Mouse (Mus musculus) cortical plate, adult 2 months (tissue): ENCODE results near the gene Nanos1.

ENCODE experiments used
- CTCF ChIP-seq: fragments of 200-500 bp; IDR thresholded peaks from 2 replicates; pipeline ENCODE4 v1.5.1; 2011; ENCODE audit warnings: mild to moderate bottlenecking, control low read depth, low read length; ENCODE audit not compliant: insufficient read depth; ENCODE audit errors: extremely low read depth
- POLR2A ChIP-seq: fragments of 200-500 bp; IDR thresholded peaks from 2 replicates; pipeline ENCODE4 v1.6.1; 2011; ENCODE audit warnings: mild to moderate bottlenecking, low read length, control low read depth; ENCODE audit not compliant: insufficient read depth; ENCODE audit errors: extremely low read depth

DNA sequence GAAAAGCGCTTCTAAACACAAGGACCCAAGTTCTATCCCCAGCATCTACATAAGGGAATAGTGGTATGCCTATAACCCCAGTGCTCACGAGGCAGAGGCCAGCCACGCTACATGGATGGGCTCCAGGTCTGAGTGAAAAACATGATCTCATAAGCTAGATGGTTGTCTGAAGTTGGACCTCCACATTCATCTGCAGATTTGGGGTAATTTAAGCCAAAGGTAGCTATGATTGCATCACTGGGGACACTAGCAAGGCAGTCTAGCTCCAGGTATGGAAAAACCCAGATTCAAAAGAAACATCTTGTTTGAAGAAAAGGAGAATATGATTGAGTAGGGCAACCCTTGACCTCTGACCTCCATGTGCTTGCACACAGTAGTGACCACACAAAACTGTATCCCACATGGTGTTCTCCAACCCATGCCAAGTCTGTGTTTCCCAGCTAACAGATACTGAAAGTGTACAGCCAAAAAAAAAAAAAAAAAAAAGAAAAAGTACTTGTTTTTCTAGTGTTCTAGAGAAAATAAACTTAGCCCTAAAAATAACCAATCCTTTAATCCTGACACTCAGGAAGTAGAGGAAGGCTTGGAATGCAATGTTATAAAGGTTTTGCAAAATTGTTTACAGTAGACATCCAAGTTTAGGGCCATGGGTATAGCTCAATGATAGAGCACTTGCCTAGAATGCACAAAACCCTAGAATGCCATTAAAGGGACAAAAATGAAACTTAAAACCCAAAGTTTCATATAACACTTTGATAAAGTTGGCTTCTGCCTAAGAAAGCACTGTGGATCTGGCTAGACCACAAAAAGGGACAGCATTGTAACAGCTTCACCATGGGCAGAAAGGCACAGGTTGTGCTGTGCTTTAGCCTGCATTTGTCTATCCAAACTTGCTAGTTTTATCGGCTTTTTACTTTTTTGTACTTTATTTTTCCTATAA, 3.4 kb downstream of the Nanos1 start:
- TF ChIP-seq CTCF (no peak), POLR2A (no peak)
